Mouse (Mus musculus): Measurements from ENCODE around the gene 6030458C11Rik.

DNA sequence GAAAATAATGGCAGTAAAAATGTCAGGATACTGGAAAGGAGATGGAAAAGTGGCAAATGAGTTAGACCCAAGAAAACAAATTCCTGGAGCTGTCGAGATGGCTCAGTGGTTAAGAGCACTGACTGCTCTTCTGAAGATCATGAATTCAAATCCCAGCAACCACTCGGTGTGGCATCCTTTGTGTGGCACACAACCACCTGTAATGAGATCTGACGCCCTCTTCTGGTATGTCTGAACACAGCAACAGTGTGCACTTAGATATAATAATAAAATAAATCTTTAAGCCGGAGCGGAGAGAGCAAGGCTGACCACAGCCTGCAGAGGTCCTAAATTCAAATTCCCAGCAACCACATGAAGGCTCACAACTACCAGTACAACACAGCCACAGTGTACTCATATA is 35.9 kb downstream of the 6030458C11Rik start:
- TF ChIP-seq EP300 (IDR thresholded peaks at IDR 0.05; ENCODE audit: low read depth), result no peak
- TF ChIP-seq CTCF (IDR thresholded peaks at IDR 0.05; ENCODE audit: low read depth), result no peak

All from heart, postnatal 0 days (tissue).